Mouse (Mus musculus): ENCODE data around the gene Akap13.
A peak's percentile ranks its signal among the peaks of the same experiment; 100 is the strongest.
"Not testable (repeated sequence)": the region's sequence is repeated elsewhere in the genome, so short reads cannot be mapped to it uniquely, and the experiment has no call there.

Akap13 gene

GRCm38 (mm10) chr7:75597840-75598239 lies 142.5 kb downstream of the Akap13 start:
- no peak for DNase-seq (ENCODE audit: low spot score)

GRCm38 (mm10) chr7:75600360-75601075 lies 145.2 kb downstream of the Akap13 start:
- no peak for DNase-seq (ENCODE audit: low spot score)

DNA sequence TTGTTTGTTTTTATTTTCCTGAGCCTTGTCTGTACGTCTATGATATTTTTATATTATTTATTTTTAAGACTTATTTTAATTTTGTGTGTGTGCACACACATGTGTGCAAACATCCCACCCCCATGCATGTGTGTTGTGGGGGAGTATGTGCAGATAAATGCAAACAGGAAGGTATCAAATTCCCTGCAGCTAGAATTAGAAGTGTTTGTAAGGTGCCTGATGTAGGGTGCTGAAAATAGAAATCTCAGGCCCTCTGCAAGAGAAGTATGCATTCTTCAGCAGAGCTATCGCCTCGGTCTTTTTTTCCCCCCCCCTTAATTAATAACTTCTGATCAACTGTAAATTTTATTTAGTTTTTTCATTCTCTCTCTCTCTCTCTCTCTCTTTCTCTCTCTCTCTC lies 151.9 kb downstream of the Akap13 start:
- DNase-seq (ENCODE audit: low spot score): no peak

GRCm38 (mm10) chr7:75608716-75609115 lies 153.4 kb downstream of the Akap13 start:
- DNase-seq (ENCODE audit: low spot score): no peak

GRCm38 (mm10) chr7:75609456-75610262 lies 154.3 kb downstream of the Akap13 start:
- no peak for DNase-seq (ENCODE audit: low spot score)

DNA sequence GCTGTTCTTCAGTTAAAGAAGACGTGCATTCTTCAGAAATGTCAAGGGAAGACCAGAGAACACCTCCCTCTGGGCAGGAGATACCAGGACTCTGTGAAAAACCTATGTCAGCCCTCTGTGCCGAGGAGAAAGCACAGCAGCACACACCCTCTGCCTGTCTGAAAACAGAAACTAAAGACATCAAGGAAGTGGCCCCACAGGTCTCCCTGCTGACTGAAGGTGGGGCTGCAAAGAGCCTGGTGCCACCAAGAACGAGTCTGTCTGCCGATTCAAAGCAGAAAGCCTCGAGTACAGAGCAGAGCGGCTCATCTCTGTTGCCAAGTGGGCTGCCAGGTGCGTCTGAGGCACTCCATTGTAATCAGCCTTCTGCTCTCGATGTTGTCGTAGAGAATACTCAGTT lies 155.1 kb downstream of the Akap13 start:
- DNase-seq (ENCODE audit: low spot score): no peak

DNA sequence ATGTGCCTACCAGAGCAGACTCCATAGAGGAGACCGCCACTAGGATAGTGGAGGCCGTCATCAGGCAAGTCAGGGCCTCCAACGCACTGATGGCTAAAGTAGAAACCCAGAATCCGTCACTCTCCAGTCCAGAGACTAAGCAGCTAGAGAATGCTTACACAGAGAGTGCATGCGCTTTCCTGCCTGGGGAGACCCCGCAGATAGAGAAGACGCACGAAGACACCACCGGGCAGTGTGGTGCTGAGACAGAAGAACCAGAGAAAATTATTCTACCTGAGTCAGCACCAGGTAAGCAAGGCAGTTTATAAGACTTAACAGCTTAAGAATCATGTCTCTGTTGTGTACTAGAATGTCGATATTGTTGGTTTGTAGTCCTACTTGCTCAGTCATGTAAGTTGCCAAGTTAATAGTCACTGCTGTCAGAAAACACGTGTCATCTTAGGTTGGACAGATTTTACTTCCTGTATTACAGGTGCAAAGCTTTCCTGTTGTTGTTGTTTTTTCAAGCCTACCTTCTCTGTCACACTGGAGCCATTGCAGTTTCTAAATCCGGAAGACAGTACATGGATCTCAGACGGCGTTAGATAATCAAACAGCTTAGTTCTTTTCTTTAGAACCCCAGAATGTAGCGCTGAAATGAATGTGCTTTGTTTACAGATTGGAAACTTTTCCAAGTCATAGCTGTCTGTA lies 156.1 kb downstream of the Akap13 start:
- DNase-seq (ENCODE audit: low spot score): no peak

- DNase-seq (ENCODE audit: low spot score): no peak
These were observed 156.8 kb downstream of the Akap13 start for GRCm38 (mm10) chr7:75612000-75612682.

- no peak for DNase-seq (ENCODE audit: low spot score)
These were observed 157.3 kb downstream of the Akap13 start for GRCm38 (mm10) chr7:75612683-75613053.

GRCm38 (mm10) chr7:75613240-75613639 lies 157.9 kb downstream of the Akap13 start:
- DNase-seq (ENCODE audit: low spot score): no peak

- DNase-seq (ENCODE audit: low spot score): no peak
These were observed 159.5 kb downstream of the Akap13 start for GRCm38 (mm10) chr7:75614826-75615225.

DNA sequence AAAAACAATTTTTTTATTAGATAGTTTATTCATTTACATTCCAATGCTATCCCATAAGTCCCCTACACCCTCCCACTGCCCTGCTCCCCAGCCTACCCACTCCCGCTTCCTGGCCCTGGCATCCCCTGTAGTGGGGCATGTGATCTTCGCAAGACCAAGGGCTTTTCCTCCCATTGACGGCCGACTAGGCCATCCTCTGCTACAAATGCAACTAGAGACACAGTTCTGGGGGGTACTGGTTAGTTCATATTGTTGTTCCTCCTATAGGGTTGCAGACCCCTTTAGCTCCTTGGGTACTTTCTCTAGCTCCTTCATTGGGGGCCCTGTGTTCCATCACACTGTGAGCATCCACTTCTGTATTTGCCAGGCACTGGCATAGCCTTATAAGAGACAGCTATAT lies 161.9 kb downstream of the Akap13 start:
- DNase-seq (ENCODE audit: low spot score): not testable (repeated sequence)

DNA sequence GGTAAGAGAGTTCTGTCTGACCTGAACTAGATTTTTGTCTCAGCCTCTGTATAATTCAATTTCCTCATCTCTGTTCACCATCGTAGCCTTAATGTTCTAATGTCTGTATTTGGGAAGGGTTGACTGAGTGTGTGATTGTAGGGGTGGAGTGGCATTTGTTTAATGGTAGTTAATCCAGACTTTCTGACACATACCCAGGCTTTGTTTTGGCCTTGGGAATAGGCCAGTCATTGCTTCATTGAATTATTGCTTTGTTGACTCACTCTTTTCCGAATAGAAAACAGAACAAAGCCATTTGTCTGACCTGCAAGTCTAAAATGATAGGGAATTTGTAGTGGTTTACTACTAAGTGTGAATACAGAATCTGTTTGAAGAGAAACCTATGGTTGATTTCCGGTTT lies 163.4 kb downstream of the Akap13 start:
- DNase-seq (ENCODE audit: low spot score): no peak

DNA sequence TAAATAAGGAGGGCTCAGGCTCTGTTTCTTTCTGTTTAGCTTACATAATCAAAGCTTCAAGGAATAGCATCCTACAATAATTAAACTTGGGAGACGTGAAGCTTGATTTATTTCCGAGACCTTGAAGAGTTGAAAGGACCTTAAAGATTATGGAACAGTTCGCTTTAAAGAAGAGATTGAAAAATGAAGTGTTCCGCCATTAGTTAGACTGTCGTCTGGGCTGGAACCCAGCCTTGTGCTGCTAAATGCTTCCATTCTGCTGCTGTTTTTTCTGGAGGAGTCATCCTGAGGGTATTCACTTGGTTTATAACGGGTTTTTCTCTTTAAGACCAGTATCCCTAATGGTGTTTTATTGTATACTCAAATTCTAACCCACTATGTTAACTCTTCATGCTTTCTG lies 164.5 kb downstream of the Akap13 start:
- no peak for DNase-seq (ENCODE audit: low spot score)

- no peak for DNase-seq (ENCODE audit: low spot score)
These were observed 165.1 kb downstream of the Akap13 start for GRCm38 (mm10) chr7:75620395-75620960.

DNA sequence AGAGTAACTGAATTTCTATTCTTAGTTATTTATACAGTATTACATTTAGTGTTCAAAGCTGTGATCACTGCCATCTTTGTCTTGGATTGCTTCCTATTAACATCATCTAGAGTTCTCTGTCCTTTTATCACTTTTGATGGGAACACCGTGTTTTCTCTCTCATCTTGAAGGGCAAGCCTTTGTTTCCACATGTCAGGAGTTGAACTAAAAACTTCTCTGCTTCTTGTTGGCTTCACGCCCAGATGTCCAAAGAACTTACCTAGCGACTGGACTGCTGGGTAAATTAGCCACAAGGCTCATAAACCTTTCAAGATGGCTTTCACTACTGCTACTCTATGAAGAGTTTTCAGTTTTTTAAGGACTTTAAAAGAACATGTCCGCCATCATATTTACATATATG lies 165.6 kb downstream of the Akap13 start:
- peak; percentile 68 for DNase-seq (ENCODE audit: low spot score)

- no peak for DNase-seq (ENCODE audit: low spot score)
These were observed 172.5 kb downstream of the Akap13 start for GRCm38 (mm10) chr7:75627831-75628230.

DNA sequence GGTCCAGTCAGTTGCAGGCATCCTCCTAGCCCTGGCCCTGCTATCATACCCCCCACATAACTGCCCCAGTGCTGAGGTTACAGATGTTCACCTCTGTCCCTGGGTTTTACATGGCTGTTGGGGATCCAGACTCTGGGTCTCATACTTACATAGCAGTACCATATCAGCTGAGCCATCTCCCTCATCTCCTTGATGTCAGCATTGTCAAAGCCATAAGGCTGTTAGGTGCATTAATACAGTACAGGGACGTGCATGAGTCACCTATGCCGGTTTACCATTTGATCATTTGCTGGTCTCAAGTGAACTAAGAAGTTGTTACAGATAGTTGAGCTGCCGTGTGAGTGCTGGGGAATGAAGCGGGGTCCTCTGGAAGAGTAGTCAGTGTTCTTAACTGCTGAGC lies 174.3 kb downstream of the Akap13 start:
- no peak for DNase-seq (ENCODE audit: low spot score)

DNA sequence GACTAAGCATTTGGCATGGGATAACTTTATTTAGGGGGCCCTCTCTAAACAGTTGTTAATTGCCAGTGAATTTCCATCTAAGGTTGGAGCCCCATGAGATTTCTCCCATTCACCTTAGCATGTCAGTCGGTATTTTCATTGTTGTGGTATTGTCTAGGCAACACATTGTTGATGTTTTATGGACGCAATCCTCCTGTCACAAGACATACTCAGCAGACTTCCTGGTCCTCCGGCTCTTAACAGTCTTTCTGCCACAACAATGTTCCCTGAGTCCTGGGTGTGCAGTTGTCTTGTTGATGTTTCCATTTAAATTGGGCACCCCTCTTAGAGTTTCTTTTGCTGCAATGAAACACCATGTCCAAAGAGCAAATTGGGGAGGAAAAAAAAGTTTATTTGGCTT lies 177.6 kb downstream of the Akap13 start:
- DNase-seq (ENCODE audit: low spot score): no peak

GRCm38 (mm10) chr7:75633393-75633792 lies 178.1 kb downstream of the Akap13 start:
- DNase-seq (ENCODE audit: low spot score): no peak

DNA sequence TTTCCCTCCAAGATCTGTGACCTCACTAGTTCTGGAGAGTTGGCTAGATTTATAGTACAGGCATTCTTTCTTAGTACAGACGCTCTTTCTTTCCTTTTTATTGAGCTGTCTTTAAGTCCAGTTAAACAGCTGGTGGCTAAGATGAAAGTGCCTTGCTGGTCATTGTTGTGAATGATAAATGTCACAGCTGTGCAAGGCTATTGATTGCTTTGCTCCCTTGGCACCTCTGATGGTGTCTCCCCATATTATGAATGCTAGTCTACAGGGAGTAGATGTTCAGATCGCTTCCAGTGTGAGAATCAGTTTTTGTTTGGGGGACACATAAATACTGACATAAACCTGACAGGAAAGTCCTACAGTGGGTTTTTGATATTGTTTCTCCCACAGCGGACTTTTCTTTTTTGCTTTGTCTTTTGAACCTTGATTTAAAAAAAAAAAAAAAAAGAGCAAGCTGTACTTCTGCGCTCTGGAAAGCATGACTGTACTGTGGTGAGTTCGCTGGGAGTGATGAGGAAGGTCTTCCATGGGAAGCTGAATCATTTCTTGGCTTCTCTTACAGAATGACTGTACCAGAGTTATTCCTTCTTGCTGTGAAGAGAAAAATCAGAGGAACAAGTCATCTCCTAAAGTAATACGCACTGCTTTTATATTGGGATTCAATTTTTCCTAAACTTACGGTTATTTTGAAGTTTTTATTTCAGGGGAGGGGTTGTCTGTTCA lies 178.6 kb downstream of the Akap13 start:
- DNase-seq (ENCODE audit: low spot score): no peak
